Mouse (Mus musculus): ENCODE measurements at regions not wholly inside any gene's neighbourhood (a gene's known extent, or its start where the extent isn't known, plus 50 kb on each side); places are given as distances from the start of the nearest gene placed in this dataset.

DNA sequence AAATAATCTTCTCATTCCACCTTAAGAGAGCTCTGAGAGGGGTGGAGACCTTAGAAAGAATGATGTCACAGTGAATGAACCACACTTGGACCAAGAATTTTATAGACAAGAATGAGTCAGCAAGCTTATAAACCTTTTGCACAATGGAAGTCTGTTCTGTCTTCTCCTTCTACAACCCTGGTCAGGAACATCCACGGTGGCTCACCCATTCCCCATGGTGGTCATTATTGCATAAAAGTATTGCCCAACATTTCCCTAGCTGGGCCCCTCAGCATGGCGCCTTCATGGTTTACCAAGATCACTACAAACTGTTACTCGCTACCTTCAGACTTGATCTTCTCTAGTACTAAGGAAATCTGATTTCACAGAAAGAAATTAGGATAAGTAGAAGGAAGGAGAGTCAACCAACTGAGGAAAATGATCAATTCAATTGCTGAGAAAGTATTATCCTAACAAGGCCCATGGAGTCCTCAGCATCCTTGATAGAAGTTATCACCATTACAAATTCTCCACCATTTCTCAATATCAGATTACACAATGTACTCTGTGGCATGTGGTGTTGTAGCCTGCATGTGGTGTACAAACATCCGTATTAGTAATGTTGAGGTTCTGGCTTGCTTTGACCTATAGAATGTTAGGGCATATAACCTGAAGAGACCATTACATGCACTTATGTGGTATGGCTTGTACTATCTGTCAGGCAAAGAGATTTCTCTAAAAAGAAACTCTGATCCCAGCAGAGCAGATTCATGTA, 165.1 kb upstream of the Serpine2 start:
- H3K27me3 ChIP-seq (replicated peaks; ENCODE audit: control insufficient read depth, insufficient read depth, low read length), result no peaks in the 10 kb centered on the region
- no peak overlapping the region for H3K4me2 ChIP-seq (replicated peaks; ENCODE audit: low read depth)
- H3K4me1 ChIP-seq (replicated peaks; ENCODE audit: control insufficient read depth, insufficient read depth, low read length), result no peaks in the 10 kb centered on the region
- H3K36me3 ChIP-seq (ENCODE audit: control insufficient read depth, insufficient read depth), result no peaks in the 10 kb centered on the region
- no peak overlapping the region for H3K4me3 ChIP-seq (ENCODE audit: low read depth, low read length)
- ATAC-seq, result no peak
- H3K27ac ChIP-seq (ENCODE audit: low read depth, low read length), result no peak overlapping the region
- 75% methylated on average over 4 of the region's 4 CpGs for WGBS
- no peaks in the 10 kb centered on the region for H3K9me3 ChIP-seq (ENCODE audit: control insufficient read depth)
- H3K9ac ChIP-seq (ENCODE audit: low read depth, low read length), result no peak overlapping the region
- TF ChIP-seq CTCF (IDR thresholded peaks at IDR 0.05; ENCODE audit: low read depth), result no peak

DNA sequence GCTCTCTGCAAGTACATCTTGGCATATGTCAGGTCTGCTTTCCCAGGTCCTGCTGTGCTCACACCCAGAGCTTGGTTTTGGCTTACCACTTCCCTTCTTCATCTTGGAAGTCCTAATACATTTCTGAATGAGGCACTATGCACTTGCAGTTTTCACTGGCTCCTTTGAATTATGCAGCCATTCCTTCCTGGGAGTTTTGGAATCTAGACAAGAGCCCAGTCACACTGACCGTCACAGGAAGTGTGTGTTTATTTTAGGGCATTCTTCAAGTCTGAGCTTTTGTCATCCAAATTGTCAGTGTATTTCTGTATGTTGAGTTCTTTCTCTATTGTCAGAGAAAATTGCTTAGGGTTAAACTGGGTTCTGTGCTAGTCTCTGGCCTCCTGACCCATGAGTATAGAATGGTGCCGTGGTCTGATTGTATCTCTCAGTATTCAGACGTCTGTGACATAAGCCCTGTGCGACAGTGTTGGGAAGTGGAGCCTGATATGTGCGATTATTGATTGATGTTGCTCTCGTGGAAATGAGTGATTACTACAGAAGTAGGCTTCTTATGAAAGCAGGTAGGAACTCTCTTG, 162.6 kb upstream of the Serpine2 start:
- no peak for ATAC-seq
- no peaks in the 10 kb centered on the region for H3K27me3 ChIP-seq (replicated peaks; ENCODE audit: control insufficient read depth, insufficient read depth, low read length)
- TF ChIP-seq CTCF (IDR thresholded peaks at IDR 0.05; ENCODE audit: low read depth), result no peak
- no peak overlapping the region for H3K27ac ChIP-seq (ENCODE audit: low read depth, low read length)
- no peaks in the 10 kb centered on the region for H3K9me3 ChIP-seq (ENCODE audit: control insufficient read depth)
- no peak overlapping the region for H3K4me2 ChIP-seq (replicated peaks; ENCODE audit: low read depth)
- 49% methylated on average over 6 of the region's 6 CpGs for WGBS
- H3K36me3 ChIP-seq (ENCODE audit: control insufficient read depth, insufficient read depth), result no peaks in the 10 kb centered on the region
- H3K4me3 ChIP-seq (ENCODE audit: low read depth, low read length), result no peak overlapping the region
- H3K9ac ChIP-seq (ENCODE audit: low read depth, low read length), result no peak overlapping the region
- no peaks in the 10 kb centered on the region for H3K4me1 ChIP-seq (replicated peaks; ENCODE audit: control insufficient read depth, insufficient read depth, low read length)

DNA sequence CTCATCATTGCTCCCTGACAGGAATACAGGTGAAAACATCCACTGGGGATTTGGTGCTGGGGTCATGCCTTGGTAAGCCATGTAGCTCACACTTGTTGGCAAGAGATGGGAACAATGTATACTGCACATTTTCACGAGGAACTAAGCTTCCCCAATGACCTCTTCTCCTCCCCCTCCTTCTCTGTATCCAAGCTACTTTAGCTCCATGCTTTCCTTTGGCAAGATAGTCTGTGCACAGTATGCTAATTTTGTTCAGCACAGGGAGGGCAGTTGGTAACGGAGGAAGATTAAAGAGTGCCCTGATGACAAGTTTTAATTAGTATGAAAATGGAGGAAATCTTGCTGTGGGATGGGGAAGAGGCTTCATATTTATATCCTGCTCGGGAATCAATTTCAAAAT, 160.9 kb upstream of the Serpine2 start:
- ATAC-seq, result no peak
- H3K4me1 ChIP-seq (replicated peaks; ENCODE audit: control insufficient read depth, insufficient read depth, low read length), result no peaks in the 10 kb centered on the region
- H3K27ac ChIP-seq (ENCODE audit: low read depth, low read length), result no peak overlapping the region
- no peak overlapping the region for H3K4me3 ChIP-seq (ENCODE audit: low read depth, low read length)
- H3K9ac ChIP-seq (ENCODE audit: low read depth, low read length), result no peak overlapping the region
- no peaks in the 10 kb centered on the region for H3K36me3 ChIP-seq (ENCODE audit: control insufficient read depth, insufficient read depth)
- no peak for TF ChIP-seq CTCF (IDR thresholded peaks at IDR 0.05; ENCODE audit: low read depth)
- H3K9me3 ChIP-seq (ENCODE audit: control insufficient read depth), result no peaks in the 10 kb centered on the region
- 56% methylated on average over 3 of the region's 3 CpGs for WGBS
- no peaks in the 10 kb centered on the region for H3K27me3 ChIP-seq (replicated peaks; ENCODE audit: control insufficient read depth, insufficient read depth, low read length)
- H3K4me2 ChIP-seq (replicated peaks; ENCODE audit: low read depth), result no peak overlapping the region

DNA sequence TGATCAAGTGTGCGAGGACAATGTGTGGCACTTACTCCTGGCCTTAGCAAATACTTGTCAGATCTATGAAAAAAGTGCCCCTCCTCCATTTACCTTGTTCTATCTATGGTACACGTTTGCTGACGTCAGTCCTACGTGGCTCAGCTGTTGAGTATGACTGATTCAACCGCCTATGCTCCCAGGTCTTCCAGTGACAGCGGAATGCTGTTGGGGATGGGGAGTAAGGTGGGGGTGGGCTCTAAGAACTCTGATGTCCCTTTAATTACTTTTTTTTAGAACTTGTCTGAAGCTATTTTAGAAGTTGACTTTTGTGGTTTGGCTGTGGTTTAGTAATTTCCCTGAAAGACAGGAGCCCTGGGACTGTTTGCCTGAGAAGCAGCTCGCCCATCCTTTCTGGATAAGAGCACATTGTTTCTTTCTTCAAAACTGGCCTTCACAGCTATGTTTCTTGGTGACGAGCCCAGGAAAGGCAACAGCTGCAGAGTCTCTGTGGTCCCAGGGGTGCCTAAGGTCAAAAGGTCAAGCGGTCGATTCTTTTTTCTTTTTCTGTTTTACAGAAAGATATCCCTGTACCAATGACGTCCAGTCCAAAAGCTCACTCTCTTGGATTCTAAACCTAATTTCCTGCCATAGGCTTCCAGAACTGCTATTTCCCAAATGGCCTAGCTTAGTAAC, 157.5 kb upstream of the Serpine2 start:
- ATAC-seq, result no peak
- no peaks in the 10 kb centered on the region for H3K4me1 ChIP-seq (replicated peaks; ENCODE audit: control insufficient read depth, insufficient read depth, low read length)
- H3K9me3 ChIP-seq (ENCODE audit: control insufficient read depth), result no peaks in the 10 kb centered on the region
- no peak overlapping the region for H3K4me3 ChIP-seq (ENCODE audit: low read depth, low read length)
- H3K36me3 ChIP-seq (ENCODE audit: control insufficient read depth, insufficient read depth), result no peaks in the 10 kb centered on the region
- WGBS, result 70% methylated on average over 11 of the region's 11 CpGs
- no peak for TF ChIP-seq CTCF (IDR thresholded peaks at IDR 0.05; ENCODE audit: low read depth)
- H3K4me2 ChIP-seq (replicated peaks; ENCODE audit: low read depth), result no peak overlapping the region
- H3K27ac ChIP-seq (ENCODE audit: low read depth, low read length), result no peak overlapping the region
- no peaks in the 10 kb centered on the region for H3K27me3 ChIP-seq (replicated peaks; ENCODE audit: control insufficient read depth, insufficient read depth, low read length)
- H3K9ac ChIP-seq (ENCODE audit: low read depth, low read length), result no peak overlapping the region

DNA sequence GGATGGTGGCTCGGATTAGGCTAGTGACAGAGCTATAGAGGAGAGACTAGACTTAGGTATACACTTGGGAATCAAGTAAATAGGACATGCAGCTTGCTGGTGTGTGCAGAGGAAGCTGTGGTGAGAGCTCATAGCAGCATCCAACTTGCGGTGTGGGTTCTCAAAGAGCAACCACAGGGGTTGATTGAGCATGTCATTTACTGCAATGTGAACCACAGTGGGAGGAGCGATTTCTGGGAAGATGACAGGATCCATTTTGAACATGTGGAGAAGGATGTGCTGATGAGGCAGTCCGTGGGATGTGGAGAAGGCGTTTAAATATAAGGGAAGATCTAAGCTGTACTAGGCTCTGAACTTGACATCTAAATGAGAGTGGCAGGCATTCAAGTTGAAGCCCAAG, 154.5 kb upstream of the Serpine2 start:
- no peaks in the 10 kb centered on the region for H3K4me1 ChIP-seq (replicated peaks; ENCODE audit: control insufficient read depth, insufficient read depth, low read length)
- no peak overlapping the region for H3K27ac ChIP-seq (ENCODE audit: low read depth, low read length)
- H3K9ac ChIP-seq (ENCODE audit: low read depth, low read length), result no peak overlapping the region
- H3K4me2 ChIP-seq (replicated peaks; ENCODE audit: low read depth), result no peak overlapping the region
- 89% methylated on average over 5 of the region's 5 CpGs for WGBS
- no peaks in the 10 kb centered on the region for H3K27me3 ChIP-seq (replicated peaks; ENCODE audit: control insufficient read depth, insufficient read depth, low read length)
- no peaks in the 10 kb centered on the region for H3K9me3 ChIP-seq (ENCODE audit: control insufficient read depth)
- H3K4me3 ChIP-seq (ENCODE audit: low read depth, low read length), result no peak overlapping the region
- TF ChIP-seq CTCF (IDR thresholded peaks at IDR 0.05; ENCODE audit: low read depth), result no peak
- no peaks in the 10 kb centered on the region for H3K36me3 ChIP-seq (ENCODE audit: control insufficient read depth, insufficient read depth)
- ATAC-seq, result no peak

DNA sequence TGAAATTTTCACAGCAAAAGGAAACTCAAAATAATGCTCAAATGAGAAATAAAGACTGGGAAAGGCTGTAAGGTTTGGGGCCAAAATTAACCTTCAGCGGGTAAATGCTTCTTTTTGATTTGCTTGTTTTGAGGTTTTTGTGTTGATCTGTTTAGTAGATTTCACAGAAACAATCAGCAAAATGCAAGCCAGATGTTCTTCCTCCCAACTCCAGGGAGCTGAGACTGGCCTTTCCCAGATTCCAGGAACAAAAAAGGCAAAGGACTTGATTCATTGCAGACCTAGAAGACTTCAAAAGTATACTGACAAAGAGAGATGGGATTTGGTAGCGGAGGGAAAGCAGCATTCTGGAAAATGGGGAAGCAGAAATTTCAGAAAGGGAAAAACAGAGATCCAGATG, 153.6 kb upstream of the Serpine2 start:
- no peak overlapping the region for H3K27ac ChIP-seq (ENCODE audit: low read depth, low read length)
- H3K4me3 ChIP-seq (ENCODE audit: low read depth, low read length), result no peak overlapping the region
- no peak for TF ChIP-seq CTCF (IDR thresholded peaks at IDR 0.05; ENCODE audit: low read depth)
- H3K9me3 ChIP-seq (ENCODE audit: control insufficient read depth), result no peaks in the 10 kb centered on the region
- WGBS, result 80% methylated on average over 2 of the region's 2 CpGs
- no peak for ATAC-seq
- H3K27me3 ChIP-seq (replicated peaks; ENCODE audit: control insufficient read depth, insufficient read depth, low read length), result no peaks in the 10 kb centered on the region
- no peaks in the 10 kb centered on the region for H3K36me3 ChIP-seq (ENCODE audit: control insufficient read depth, insufficient read depth)
- H3K4me2 ChIP-seq (replicated peaks; ENCODE audit: low read depth), result no peak overlapping the region
- H3K4me1 ChIP-seq (replicated peaks; ENCODE audit: control insufficient read depth, insufficient read depth, low read length), result no peaks in the 10 kb centered on the region
- H3K9ac ChIP-seq (ENCODE audit: low read depth, low read length), result no peak overlapping the region

All from intestine, postnatal 0 days (tissue).